Mouse (Mus musculus) bone marrow, adult 2 months (tissue): ENCODE measurements around the gene Lst1. TPM values are rescaled to one million over a fixed set of nuclear protein-coding genes. Genes with fewer than 3 reads are reported as not detected.

Source experiments
- H3K27ac ChIP-seq: fragments of 200-500 bp; 2 replicates; pipeline ENCODE4 v1.5.1; 2012; ENCODE audit warnings: low read depth, mild to moderate bottlenecking, control low read depth, inconsistent platforms, low read length; ENCODE audit not compliant: control insufficient read depth, poor library complexity, insufficient read depth
- H3K4me1 ChIP-seq: fragments of 200-500 bp; 2 replicates; pipeline ENCODE4 v1.6.1; 2011; ENCODE audit warnings: low read length; ENCODE audit not compliant: control insufficient read depth, insufficient read depth
- H3K4me3 ChIP-seq: fragments of 200-500 bp; replicated peaks from 2 replicates; pipeline ENCODE3; 2011; ENCODE audit warnings: mild to moderate bottlenecking, low read depth, low read length, control low read depth; ENCODE audit not compliant: control insufficient read depth
- CTCF ChIP-seq: fragments of 200-500 bp; IDR thresholded peaks from 2 replicates; pipeline ENCODE4 v1.5.1; 2011; ENCODE audit warnings: low read length, control low read depth; ENCODE audit not compliant: control insufficient read depth, insufficient read depth
- POLR2A ChIP-seq: fragments of 200-500 bp; IDR thresholded peaks from 2 replicates; pipeline ENCODE4 v1.6.1; 2011; ENCODE audit warnings: low read depth, mild to moderate bottlenecking, control low read depth, low read length, borderline replicate concordance; ENCODE audit not compliant: control insufficient read depth
- WGBS: fragments of 180-500 bp; shearing (Covaris S2); methylation state at CpG from one replicate; pipeline ENCODE4 v1.1.7; 2018; 5-methylcytosine and 5-hydroxymethylcytosine counted together
- polyA plus RNA-seq: library from polyadenylated mRNA; stranded (reverse); fragments of >200 nt; gene quantifications from 2 replicates; pipeline ENCODE4 v1.2.4, GENCODE M21; 2011; ENCODE audit warnings: low replicate concordance; ENCODE audit not compliant: missing spikeins, insufficient read depth, insufficient read length

Gene Lst1
- polyA plus RNA-seq, 1 experiment: 139 TPM

DNA sequence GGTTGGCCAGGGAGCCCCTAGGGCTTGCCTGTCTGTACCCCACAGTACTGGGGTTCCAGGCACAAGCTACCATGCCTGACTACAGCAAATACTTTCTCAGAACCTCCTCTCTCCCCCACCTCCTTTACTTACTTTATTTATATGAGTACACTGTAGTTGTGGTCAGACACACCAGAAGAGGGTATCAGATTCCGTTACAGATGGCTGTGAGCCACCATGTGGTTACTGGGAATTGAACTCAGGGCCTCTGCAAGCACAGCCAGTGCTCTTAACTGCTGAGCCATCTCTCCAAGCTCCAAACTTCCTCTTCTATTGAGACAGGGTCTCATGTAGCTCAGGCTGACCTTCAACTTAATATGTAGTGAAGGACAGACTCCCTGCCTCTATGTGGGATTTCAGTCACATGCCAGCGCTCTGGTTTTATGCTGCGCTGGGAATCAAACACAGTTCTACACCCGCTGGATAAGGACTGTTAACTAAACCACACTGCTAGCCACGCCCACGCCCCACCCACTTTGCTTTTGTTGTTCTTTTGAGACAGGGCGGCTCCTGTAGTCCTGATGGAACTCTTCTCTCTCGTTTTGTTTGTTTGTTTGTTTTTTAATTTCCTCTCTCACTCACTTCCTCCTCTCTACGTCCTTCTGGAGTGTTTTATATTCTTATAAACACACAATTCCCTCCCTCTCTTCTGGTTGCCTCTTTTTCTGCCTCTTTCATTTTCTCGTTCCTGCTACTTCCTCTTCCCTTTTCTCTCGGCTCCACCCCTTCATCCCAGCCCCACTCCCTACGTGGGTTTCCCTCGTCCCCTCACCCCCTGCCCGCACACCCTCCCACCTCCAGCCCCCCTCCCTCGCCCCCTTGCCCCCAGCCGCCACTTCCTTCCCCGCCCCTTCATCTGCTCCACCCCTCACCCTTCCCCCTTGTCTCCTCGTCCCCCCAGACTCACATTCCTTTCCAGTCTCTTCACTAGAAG, 2.3 kb downstream of the Lst1 start:
- TF ChIP-seq CTCF (no peak), POLR2A (no peak)
- 1% methylated on average over 18 of the region's 18 CpGs for WGBS
- H3K4me3 ChIP-seq: peak overlapping the region; percentile 64
- peak overlapping the region; percentile 76 for H3K27ac ChIP-seq
- H3K4me1 ChIP-seq: peaks cover 7% of the 10 kb centered on the region

DNA sequence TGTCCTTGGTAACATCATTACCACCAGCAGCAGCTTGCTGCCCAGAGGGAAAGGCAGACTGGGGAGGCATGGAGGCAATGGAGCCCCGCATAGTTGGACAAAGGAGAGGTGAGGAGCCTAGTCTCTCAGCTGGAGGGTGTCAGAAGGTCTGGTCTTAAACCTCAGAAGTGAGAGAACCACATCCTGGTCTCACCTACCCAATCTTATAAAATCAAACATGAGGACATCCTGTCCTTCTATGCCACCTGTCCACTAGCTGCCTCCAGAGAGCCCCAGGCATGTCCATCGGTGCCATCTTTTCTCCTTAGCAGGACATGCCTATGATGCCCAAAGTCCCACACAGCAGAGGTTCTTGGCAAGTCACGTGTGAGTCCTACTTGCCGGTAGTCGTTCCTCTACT, 8.1 kb downstream of the Lst1 start:
- TF ChIP-seq POLR2A: no peak
- TF ChIP-seq CTCF: no peak
- Histone ChIP-seq H3K4me3 (no peak overlapping the region), H3K27ac (no peak overlapping the region), H3K4me1 (peaks cover 1% of the 10 kb centered on the region)
- WGBS: 79% methylated on average over 5 of the region's 5 CpGs

DNA sequence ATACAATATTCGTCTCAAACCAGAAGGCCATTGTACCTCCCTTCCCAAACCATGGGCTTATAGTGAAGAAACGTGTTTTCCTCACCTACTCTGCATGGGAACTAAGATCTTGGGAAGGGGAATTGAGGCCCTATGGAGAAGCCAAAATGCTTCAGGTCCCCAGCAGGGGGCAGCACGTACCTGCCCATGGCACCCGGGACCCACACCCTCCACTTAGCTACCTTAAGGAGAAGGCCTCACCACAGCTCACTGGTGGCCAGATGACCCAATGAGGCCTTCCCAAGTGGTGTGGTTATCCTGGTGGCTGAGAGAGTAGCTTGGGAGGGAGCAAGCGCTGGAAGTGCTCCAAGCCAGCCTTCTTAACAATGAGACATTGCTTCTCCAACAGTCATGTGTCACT, 9.7 kb downstream of the Lst1 start:
- TF ChIP-seq POLR2A (no peak), CTCF (peak; percentile 96)
- Histone ChIP-seq H3K27ac (no peak overlapping the region), H3K4me3 (no peak overlapping the region), H3K4me1 (peaks cover 2% of the 10 kb centered on the region; the same call in 1 of the 2 replicates)
- 7% methylated on average over 5 of the region's 5 CpGs for WGBS

DNA sequence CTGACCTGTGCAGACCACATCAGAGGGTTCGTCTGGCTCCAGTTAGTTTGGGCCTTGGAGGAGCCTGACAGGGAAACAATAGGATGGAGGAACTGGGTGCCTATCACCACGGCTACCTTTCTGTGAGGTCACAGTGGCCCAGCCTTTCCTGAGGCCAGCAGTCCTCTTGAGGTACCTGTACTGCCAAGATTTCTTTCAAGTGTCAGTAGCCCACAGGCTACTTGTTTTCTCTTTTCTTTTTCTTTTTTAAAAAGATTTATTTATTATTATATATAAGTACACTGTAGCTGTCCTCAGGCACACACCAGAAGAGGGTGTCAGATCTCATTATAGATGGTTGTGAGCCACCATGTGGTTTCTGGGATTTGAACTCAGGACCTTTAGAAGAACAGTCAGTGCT, 12.3 kb downstream of the Lst1 start, which contains the start of gene Aif1:
Aif1 (minus strand) TSS at position 101 of the 400 bp plus-strand sequence.
- WGBS: 79% methylated on average over 2 of the region's 2 CpGs

DNA sequence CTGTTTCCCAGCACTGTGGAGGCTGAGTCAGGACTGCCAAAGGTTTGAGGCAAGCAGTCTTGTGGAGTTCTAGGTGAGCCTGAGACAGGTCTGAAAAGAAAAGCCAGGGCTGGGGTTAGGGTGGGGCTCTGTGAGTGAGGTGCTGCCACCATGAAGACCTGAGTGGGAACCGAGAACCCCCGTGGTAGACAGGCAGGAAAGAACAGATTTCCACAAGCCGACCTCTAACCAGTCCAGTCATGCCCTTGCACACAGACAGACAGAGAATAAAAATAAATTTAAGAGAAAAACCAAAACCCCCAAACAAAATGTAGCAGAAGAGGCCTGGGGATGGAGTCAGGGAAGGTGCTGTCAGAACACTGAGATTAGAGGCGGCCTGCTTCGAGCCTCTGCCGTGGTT, 12.9 kb downstream of the Lst1 start:
- TF ChIP-seq CTCF (no peak), POLR2A (no peak)
- 62% methylated on average over 6 of the region's 6 CpGs for WGBS
- Histone ChIP-seq H3K27ac (no peak overlapping the region), H3K4me3 (no peak overlapping the region), H3K4me1 (peaks cover 4% of the 10 kb centered on the region)

More for the DNA sequence above, 12.3 kb downstream of the Lst1 start, which contains the start of gene Aif1:
- Histone ChIP-seq H3K27ac (no peak within 1 kb of the TSS), H3K4me1 (peaks cover 4% of the 10 kb centered on the region), H3K4me3 (no peak within 1 kb of the TSS)
- no peak for TF ChIP-seq POLR2A
- TF ChIP-seq CTCF: no peak

DNA sequence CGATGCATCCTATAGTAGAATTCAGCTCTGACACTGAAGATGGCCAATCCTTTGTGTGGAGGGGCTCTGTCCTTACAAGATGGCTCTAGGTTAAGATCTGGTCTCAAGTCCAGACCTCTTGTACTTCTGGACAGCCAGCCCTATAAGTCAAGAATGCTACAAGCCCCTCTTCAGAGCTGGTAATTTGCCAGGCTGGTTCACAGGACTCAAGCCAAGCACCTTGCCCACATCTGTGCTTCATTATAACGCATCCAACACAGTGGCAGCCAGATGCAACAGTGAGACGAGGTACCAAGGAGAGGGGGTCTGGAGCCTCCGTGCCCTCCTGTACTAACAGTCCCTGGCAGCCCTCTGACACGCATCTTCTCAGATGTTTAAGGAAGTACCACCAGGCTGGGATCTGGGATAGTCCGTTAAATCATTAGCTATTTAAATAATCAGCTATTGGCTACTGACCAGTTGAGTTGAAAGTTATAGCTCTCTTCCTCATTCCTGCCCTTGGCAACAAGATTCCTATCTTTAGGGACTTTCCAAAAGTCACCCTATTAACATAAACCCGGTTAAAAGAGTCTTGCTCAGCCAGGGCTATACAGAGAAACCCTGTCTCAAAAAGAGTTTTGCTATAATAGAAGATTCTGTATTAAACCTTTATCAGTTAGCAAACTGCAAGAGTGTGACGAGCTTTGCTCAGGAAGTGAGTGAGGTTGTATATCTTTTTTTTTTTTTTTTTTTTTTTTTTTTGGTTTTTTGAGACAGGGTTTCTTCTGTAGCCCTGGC, 13.8 kb downstream of the Lst1 start:
- Histone ChIP-seq H3K4me1 (peaks cover 4% of the 10 kb centered on the region), H3K27ac (no peak overlapping the region), H3K4me3 (no peak overlapping the region)
- TF ChIP-seq POLR2A (no peak), CTCF (no peak)
- 44% methylated on average over 8 of the region's 8 CpGs for WGBS

DNA sequence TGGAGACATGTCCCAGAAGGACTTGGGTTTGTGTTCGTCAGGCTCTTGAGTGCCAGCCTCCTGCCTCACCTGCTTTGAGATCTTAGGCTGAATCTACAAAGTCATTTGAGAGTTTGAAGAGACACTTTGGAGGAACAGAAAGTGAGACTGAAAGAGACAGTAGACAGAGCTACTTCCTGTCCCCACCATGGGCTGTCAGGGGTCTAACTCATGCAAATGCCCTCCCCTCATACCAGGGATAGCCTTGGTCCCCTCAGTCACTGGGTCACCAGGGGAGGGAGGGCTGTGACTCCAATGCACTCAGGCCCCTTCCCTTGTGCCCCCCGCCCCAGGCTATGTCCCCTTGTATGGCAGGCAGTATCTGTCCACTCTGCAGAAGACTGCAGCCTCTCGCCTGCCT, 14.9 kb downstream of the Lst1 start:
- WGBS: 56% methylated on average over 3 of the region's 3 CpGs
- Histone ChIP-seq H3K27ac (peak overlapping the region; percentile 72), H3K4me3 (no peak overlapping the region), H3K4me1 (peaks cover 4% of the 10 kb centered on the region)
- TF ChIP-seq CTCF: no peak
- TF ChIP-seq POLR2A: no peak
